Mouse (Mus musculus) heart, postnatal 0 days (tissue): ENCODE data around the gene Tagln3.

Source experiments
- CTCF ChIP-seq: IDR thresholded peaks from 2 replicates; pipeline ENCODE4 v1.5.1; 2016; ENCODE audit warnings: antibody characterized with exemption, control low read depth, low read depth
- EP300 ChIP-seq: IDR thresholded peaks from 2 replicates; pipeline ENCODE4 v1.6.1; 2016; ENCODE audit warnings: antibody characterized with exemption, low read depth

- TF ChIP-seq CTCF (no peak), EP300 (no peak)
Observed at GRCm38 (mm10) chr16:45737880-45738279, 13.5 kb upstream of the Tagln3 start.
